Mouse (Mus musculus): ENCODE results near the gene Hils1. TPM values are rescaled to one million over a fixed set of nuclear protein-coding genes. Genes with fewer than 3 reads are reported as not detected.
A peak's percentile ranks its signal among the peaks of the same experiment; 100 is the strongest.

Gene Hils1
- polyA plus RNA-seq, 1 experiment from 2014 or later, result 0.24 TPM

GRCm38 (mm10) chr11:94992754-94993606 is 25.6 kb downstream of the Hils1 start:
- no peaks in the 10 kb centered on the region for H3K27me3 ChIP-seq (ENCODE audit: control insufficient read depth, insufficient read depth, low read length)
- H3K9ac ChIP-seq (ENCODE audit: low read depth, low read length), result peak overlapping the region; percentile 86
- peaks cover 18% of the 10 kb centered on the region for H3K36me3 ChIP-seq (ENCODE audit: control insufficient read depth, insufficient read depth, low read length)
- peak overlapping the region; percentile 86 for H3K27ac ChIP-seq (ENCODE audit: low read depth, low read length)
- ATAC-seq (replicated peaks; ENCODE audit: insufficient number of reproducible peaks, low FRiP score, low TSS enrichment), result no peak
- WGBS (ENCODE audit: insufficient replicate concordance), result 3% methylated on average over 22 of the region's 22 CpGs
- peak overlapping the region; percentile 80 for H3K4me3 ChIP-seq (ENCODE audit: low read depth, low read length)
- peak overlapping the region; percentile 99 for H3K4me2 ChIP-seq
- H3K4me1 ChIP-seq (ENCODE audit: control insufficient read depth, insufficient read depth, low read length), result peaks cover 55% of the 10 kb centered on the region
- H3K9me3 ChIP-seq (replicated peaks; ENCODE audit: control insufficient read depth, low read length), result no peaks in the 10 kb centered on the region

GRCm38 (mm10) chr11:94994208-94994814 is 26.9 kb downstream of the Hils1 start:
- Histone ChIP-seq H3K27ac (ENCODE audit: low read depth, low read length) (peak overlapping the region; percentile 86; the same call in 1 of the 2 replicates), H3K4me3 (ENCODE audit: low read depth, low read length) (peak overlapping the region; percentile 80), H3K9ac (ENCODE audit: low read depth, low read length) (peak overlapping the region; percentile 86), H3K36me3 (ENCODE audit: control insufficient read depth, insufficient read depth, low read length) (peaks cover 20% of the 10 kb centered on the region), H3K27me3 (ENCODE audit: control insufficient read depth, insufficient read depth, low read length) (no peaks in the 10 kb centered on the region), H3K4me2 (peak overlapping the region; percentile 99), H3K4me1 (ENCODE audit: control insufficient read depth, insufficient read depth, low read length) (peaks cover 48% of the 10 kb centered on the region), H3K9me3 (replicated peaks; ENCODE audit: control insufficient read depth, low read length) (no peaks in the 10 kb centered on the region)
- no peak for ATAC-seq (replicated peaks; ENCODE audit: insufficient number of reproducible peaks, low FRiP score, low TSS enrichment)
- WGBS (ENCODE audit: insufficient replicate concordance), result 25% methylated on average over 10 of the region's 10 CpGs

- Histone ChIP-seq H3K9me3 (replicated peaks; ENCODE audit: control insufficient read depth, low read length) (no peaks in the 10 kb centered on the region), H3K4me2 (peak overlapping the region; percentile 99), H3K4me1 (ENCODE audit: control insufficient read depth, insufficient read depth, low read length) (peaks cover 49% of the 10 kb centered on the region), H3K27me3 (ENCODE audit: control insufficient read depth, insufficient read depth, low read length) (no peaks in the 10 kb centered on the region), H3K27ac (ENCODE audit: low read depth, low read length) (peak overlapping the region; percentile 41; the same call in 1 of the 2 replicates), H3K36me3 (ENCODE audit: control insufficient read depth, insufficient read depth, low read length) (peaks cover 20% of the 10 kb centered on the region), H3K9ac (ENCODE audit: low read depth, low read length) (peak overlapping the region; percentile 86; the same call in 1 of the 2 replicates), H3K4me3 (ENCODE audit: low read depth, low read length) (peak overlapping the region; percentile 80)
- 80% methylated on average over 11 of the region's 11 CpGs for WGBS (ENCODE audit: insufficient replicate concordance)
- no peak for ATAC-seq (replicated peaks; ENCODE audit: insufficient number of reproducible peaks, low FRiP score, low TSS enrichment)
These were observed 27.8 kb downstream of the Hils1 start for GRCm38 (mm10) chr11:94994947-94995772.

- H3K4me3 ChIP-seq (ENCODE audit: low read depth, low read length), result no peak overlapping the region
- H3K4me1 ChIP-seq (ENCODE audit: control insufficient read depth, insufficient read depth, low read length), result peaks cover 59% of the 10 kb centered on the region
- peak overlapping the region; percentile 99 for H3K4me2 ChIP-seq
- no peaks in the 10 kb centered on the region for H3K9me3 ChIP-seq (replicated peaks; ENCODE audit: control insufficient read depth, low read length)
- no peaks in the 10 kb centered on the region for H3K27me3 ChIP-seq (ENCODE audit: control insufficient read depth, insufficient read depth, low read length)
- 82% methylated on average over 8 of the region's 8 CpGs for WGBS (ENCODE audit: insufficient replicate concordance)
- peaks cover 20% of the 10 kb centered on the region for H3K36me3 ChIP-seq (ENCODE audit: control insufficient read depth, insufficient read depth, low read length)
- ATAC-seq (replicated peaks; ENCODE audit: insufficient number of reproducible peaks, low FRiP score, low TSS enrichment), result no peak
- H3K9ac ChIP-seq (ENCODE audit: low read depth, low read length), result 0 out of 2 replicates have a peak overlapping the region, but pooled peaks have one; percentile 7
- peak overlapping the region; percentile 71; the same call in 1 of the 2 replicates for H3K27ac ChIP-seq (ENCODE audit: low read depth, low read length)
These were observed 28.7 kb downstream of the Hils1 start for GRCm38 (mm10) chr11:94996101-94996500.

GRCm38 (mm10) chr11:94996984-94997383 is 29.6 kb downstream of the Hils1 start:
- Histone ChIP-seq H3K4me3 (ENCODE audit: low read depth, low read length) (no peak overlapping the region), H3K36me3 (ENCODE audit: control insufficient read depth, insufficient read depth, low read length) (peaks cover 27% of the 10 kb centered on the region), H3K4me2 (peak overlapping the region; percentile 46)

GRCm38 (mm10) chr11:94997596-94997995 is 30.2 kb downstream of the Hils1 start:
- Histone ChIP-seq H3K27me3 (ENCODE audit: control insufficient read depth, insufficient read depth, low read length) (no peaks in the 10 kb centered on the region), H3K36me3 (ENCODE audit: control insufficient read depth, insufficient read depth, low read length) (peaks cover 33% of the 10 kb centered on the region), H3K4me2 (peak overlapping the region; percentile 46), H3K4me1 (ENCODE audit: control insufficient read depth, insufficient read depth, low read length) (peaks cover 60% of the 10 kb centered on the region), H3K4me3 (ENCODE audit: low read depth, low read length) (peak overlapping the region; percentile 30), H3K9me3 (replicated peaks; ENCODE audit: control insufficient read depth, low read length) (no peaks in the 10 kb centered on the region), H3K9ac (ENCODE audit: low read depth, low read length) (peak overlapping the region; percentile 56), H3K27ac (ENCODE audit: low read depth, low read length) (peak overlapping the region; percentile 71)
- ATAC-seq (replicated peaks; ENCODE audit: insufficient number of reproducible peaks, low FRiP score, low TSS enrichment), result peak; percentile 91
- 61% methylated on average over 5 of the region's 5 CpGs for WGBS (ENCODE audit: insufficient replicate concordance)

More at GRCm38 (mm10) chr11:94996984-94997383, 29.6 kb downstream of the Hils1 start:
- WGBS (ENCODE audit: insufficient replicate concordance), result 77% methylated on average over 6 of the region's 6 CpGs
- no peaks in the 10 kb centered on the region for H3K27me3 ChIP-seq (ENCODE audit: control insufficient read depth, insufficient read depth, low read length)
- H3K4me1 ChIP-seq (ENCODE audit: control insufficient read depth, insufficient read depth, low read length), result peaks cover 63% of the 10 kb centered on the region
- no peaks in the 10 kb centered on the region for H3K9me3 ChIP-seq (replicated peaks; ENCODE audit: control insufficient read depth, low read length)
- peak overlapping the region; percentile 71 for H3K27ac ChIP-seq (ENCODE audit: low read depth, low read length)
- ATAC-seq (replicated peaks; ENCODE audit: insufficient number of reproducible peaks, low FRiP score, low TSS enrichment), result no peak
- H3K9ac ChIP-seq (ENCODE audit: low read depth, low read length), result peak overlapping the region; percentile 40; the same call in 1 of the 2 replicates

- H3K36me3 ChIP-seq (ENCODE audit: control insufficient read depth, insufficient read depth, low read length), result peaks cover 33% of the 10 kb centered on the region
- peaks cover 58% of the 10 kb centered on the region for H3K4me1 ChIP-seq (ENCODE audit: control insufficient read depth, insufficient read depth, low read length)
- 71% methylated on average over 16 of the region's 16 CpGs for WGBS (ENCODE audit: insufficient replicate concordance)
- peak overlapping the region; percentile 44 for H3K4me2 ChIP-seq
- H3K27ac ChIP-seq (ENCODE audit: low read depth, low read length), result peak overlapping the region; percentile 69
- H3K9me3 ChIP-seq (replicated peaks; ENCODE audit: control insufficient read depth, low read length), result no peaks in the 10 kb centered on the region
- no peak for ATAC-seq (replicated peaks; ENCODE audit: insufficient number of reproducible peaks, low FRiP score, low TSS enrichment)
- peak overlapping the region; percentile 30 for H3K4me3 ChIP-seq (ENCODE audit: low read depth, low read length)
- H3K27me3 ChIP-seq (ENCODE audit: control insufficient read depth, insufficient read depth, low read length), result no peaks in the 10 kb centered on the region
- peak overlapping the region; percentile 56 for H3K9ac ChIP-seq (ENCODE audit: low read depth, low read length)
These were observed 30.7 kb downstream of the Hils1 start for GRCm38 (mm10) chr11:94998041-94998531.

- 58% methylated on average over 8 of the region's 8 CpGs for WGBS (ENCODE audit: insufficient replicate concordance)
- no peak for ATAC-seq (replicated peaks; ENCODE audit: insufficient number of reproducible peaks, low FRiP score, low TSS enrichment)
- H3K9ac ChIP-seq (ENCODE audit: low read depth, low read length), result peak overlapping the region; percentile 44; the same call in 1 of the 2 replicates
- peak overlapping the region; percentile 44 for H3K4me2 ChIP-seq
- no peak overlapping the region for H3K27ac ChIP-seq (ENCODE audit: low read depth, low read length)
- peak overlapping the region; percentile 30 for H3K4me3 ChIP-seq (ENCODE audit: low read depth, low read length)
- H3K4me1 ChIP-seq (ENCODE audit: control insufficient read depth, insufficient read depth, low read length), result peaks cover 53% of the 10 kb centered on the region
- H3K27me3 ChIP-seq (ENCODE audit: control insufficient read depth, insufficient read depth, low read length), result no peaks in the 10 kb centered on the region
- peaks cover 36% of the 10 kb centered on the region for H3K36me3 ChIP-seq (ENCODE audit: control insufficient read depth, insufficient read depth, low read length)
- no peaks in the 10 kb centered on the region for H3K9me3 ChIP-seq (replicated peaks; ENCODE audit: control insufficient read depth, low read length)
These were observed 32.7 kb downstream of the Hils1 start for GRCm38 (mm10) chr11:95000128-95000527.

Data from heart, embryonic 11.5 days (tissue).